Mouse (Mus musculus) lung, embryonic 16.5 days (tissue): Measurements from ENCODE around the gene Gm10719. TPM values are rescaled to one million over a fixed set of nuclear protein-coding genes. Genes with fewer than 3 reads are reported as not detected.
"Not testable (repeated sequence)": the region's sequence is repeated elsewhere in the genome, so short reads cannot be mapped to it uniquely, and the experiment has no call there.

Experiments used
- ATAC-seq: fragments of 200-750 bp; cut with Nextera tagmentation; 2 replicates; pipeline ENCODE4 v1.8.0; 2017; ENCODE audit warnings: low read depth, mild to moderate bottlenecking, moderate library complexity
- H3K27ac ChIP-seq: fragments of 300-500 bp; sonication (generic); 2 replicates; pipeline ENCODE4 v1.5.1; 2014; ENCODE audit warnings: mild to moderate bottlenecking, control low read depth, low read length
- H3K27me3 ChIP-seq: fragments of 300-500 bp; sonication (generic); 2 replicates; pipeline ENCODE4 v1.6.1; 2014; ENCODE audit warnings: low read depth, low read length, mixed read lengths; ENCODE audit not compliant: control insufficient read depth, insufficient read depth
- H3K36me3 ChIP-seq: fragments of 300-500 bp; sonication (generic); 2 replicates; pipeline ENCODE4 v1.6.1; 2014; ENCODE audit warnings: low read length; ENCODE audit not compliant: control insufficient read depth, insufficient read depth
- H3K4me1 ChIP-seq: fragments of 300-500 bp; sonication (generic); replicated peaks from 2 replicates; pipeline ENCODE4 v1.6.1; 2014; ENCODE audit warnings: low read length, mixed read lengths; ENCODE audit not compliant: control insufficient read depth, insufficient read depth
- H3K4me2 ChIP-seq: fragments of 300-500 bp; sonication (generic); 2 replicates; pipeline ENCODE4 v1.6.1; 2014; ENCODE audit warnings: low read depth, low read length, control low read depth
- H3K4me3 ChIP-seq: fragments of 300-500 bp; sonication (generic); 2 replicates; pipeline ENCODE4 v1.5.1; 2014; ENCODE audit warnings: mild to moderate bottlenecking, low read length, control low read depth
- H3K9ac ChIP-seq: fragments of 300-500 bp; sonication (generic); 2 replicates; pipeline ENCODE4 v1.6.1; 2014; ENCODE audit warnings: low read length, control low read depth
- H3K9me3 ChIP-seq: fragments of 300-500 bp; sonication (generic); 2 replicates; pipeline ENCODE4 v1.6.1; 2016; ENCODE audit warnings: low read length; ENCODE audit not compliant: control insufficient read depth
- WGBS: fragments of 180-500 bp; shearing (Covaris S2); extraction: QIAGEN DNeasy Blood & Tissue Kit; methylation state at CpG from one replicate; pipeline ENCODE4 v1.1.7; 2014; 5-methylcytosine and 5-hydroxymethylcytosine counted together
- polyA plus RNA-seq: library from polyadenylated mRNA; unstranded; fragments of >200 nt; fragmentation: Nextera tagmentation; extraction: Ambion mirVana; gene quantifications from 2 replicates; pipeline ENCODE4 v1.2.1, GENCODE M21; 2015

Gene Gm10719
- not detected in 2 replicates for polyA plus RNA-seq

DNA sequence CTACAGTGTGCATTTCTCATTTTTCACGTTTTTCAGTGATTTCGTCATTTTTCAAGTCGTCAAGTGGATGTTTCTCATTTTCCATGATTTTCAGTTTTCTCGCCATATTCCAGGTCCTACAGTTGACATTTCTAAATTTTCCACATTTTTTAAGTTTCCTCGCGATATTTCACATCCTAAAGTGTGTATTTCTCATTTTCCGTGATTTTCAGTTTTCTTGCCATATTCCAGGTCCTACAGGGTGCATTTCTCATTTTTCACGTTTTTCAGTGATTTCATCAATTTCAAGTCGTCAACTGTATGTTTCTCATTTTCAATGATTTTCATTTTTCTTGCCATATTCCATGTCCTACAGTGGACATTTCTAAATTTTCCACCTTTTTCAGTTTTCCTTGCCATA is at the start of gene Gm10719:
Gm10719 (plus strand) TSS at position 301 of the 400 bp plus-strand sequence.
- not testable (repeated sequence) for H3K27me3 ChIP-seq, ATAC-seq, H3K27ac ChIP-seq, H3K36me3 ChIP-seq, H3K4me1 ChIP-seq, H3K9me3 ChIP-seq, H3K9ac ChIP-seq, H3K4me2 ChIP-seq, H3K4me3 ChIP-seq
- WGBS = no CpG with 5 or more reads among the region's 9 CpGs

DNA sequence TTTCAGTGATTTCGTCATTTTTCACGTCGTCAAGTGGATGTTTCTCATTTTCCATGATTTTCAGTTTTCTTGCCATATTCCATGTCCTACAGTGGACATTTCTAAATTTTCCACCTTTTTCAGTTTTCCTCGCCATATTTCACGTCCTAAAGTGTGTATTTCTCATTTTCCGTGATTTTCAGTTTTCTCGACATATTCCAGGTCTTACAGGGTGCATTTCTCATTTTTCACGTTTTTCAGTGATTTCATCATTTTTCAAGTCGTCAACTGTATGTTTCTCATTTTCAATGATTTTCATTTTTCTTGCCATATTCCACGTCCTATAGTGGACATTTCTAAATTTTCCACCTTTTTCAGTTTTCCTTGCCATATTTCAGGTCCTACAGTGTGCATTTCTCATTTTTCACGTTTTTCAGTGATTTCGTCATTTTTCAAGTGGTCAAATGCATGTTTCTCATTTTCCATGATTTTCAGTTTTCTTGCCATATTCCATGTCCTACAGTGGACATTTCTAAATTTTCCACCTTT is 16.7 kb upstream of the Gm10719 start, which contains the start of gene Gm10722:
Gm10722 (plus strand) TSS at position 478 of the 528 bp plus-strand sequence.
- H3K4me3 ChIP-seq, H3K9me3 ChIP-seq, H3K27ac ChIP-seq, H3K36me3 ChIP-seq, H3K4me1 ChIP-seq, H3K27me3 ChIP-seq, H3K9ac ChIP-seq, H3K4me2 ChIP-seq, ATAC-seq: not testable (repeated sequence)
- 65% methylated on average over 12 of the region's 12 CpGs for WGBS

DNA sequence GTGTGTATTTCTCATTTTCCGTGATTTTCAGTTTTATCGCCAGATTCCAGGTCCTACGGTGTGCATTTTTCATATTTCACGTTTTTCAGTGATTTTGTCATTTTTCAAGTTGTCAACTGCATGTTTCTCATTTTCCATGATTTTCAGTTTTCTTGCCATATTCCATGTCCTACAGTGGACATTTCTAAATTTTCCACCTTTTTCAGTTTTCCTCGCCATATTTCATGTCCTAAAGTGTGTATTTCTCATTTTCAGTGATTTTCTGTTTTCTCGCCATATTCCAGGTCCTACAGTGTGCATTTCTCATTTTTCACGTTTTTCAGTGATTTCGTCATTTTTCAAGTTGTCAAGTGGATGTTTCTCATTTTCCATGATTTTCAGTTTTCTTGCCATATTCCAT is 16.2 kb upstream of the Gm10719 start:
- H3K4me2 ChIP-seq, ATAC-seq, H3K9ac ChIP-seq, H3K27me3 ChIP-seq, H3K27ac ChIP-seq, H3K9me3 ChIP-seq, H3K4me1 ChIP-seq, H3K36me3 ChIP-seq, H3K4me3 ChIP-seq: not testable (repeated sequence)
- WGBS = 66% methylated on average over 8 of the region's 8 CpGs

DNA sequence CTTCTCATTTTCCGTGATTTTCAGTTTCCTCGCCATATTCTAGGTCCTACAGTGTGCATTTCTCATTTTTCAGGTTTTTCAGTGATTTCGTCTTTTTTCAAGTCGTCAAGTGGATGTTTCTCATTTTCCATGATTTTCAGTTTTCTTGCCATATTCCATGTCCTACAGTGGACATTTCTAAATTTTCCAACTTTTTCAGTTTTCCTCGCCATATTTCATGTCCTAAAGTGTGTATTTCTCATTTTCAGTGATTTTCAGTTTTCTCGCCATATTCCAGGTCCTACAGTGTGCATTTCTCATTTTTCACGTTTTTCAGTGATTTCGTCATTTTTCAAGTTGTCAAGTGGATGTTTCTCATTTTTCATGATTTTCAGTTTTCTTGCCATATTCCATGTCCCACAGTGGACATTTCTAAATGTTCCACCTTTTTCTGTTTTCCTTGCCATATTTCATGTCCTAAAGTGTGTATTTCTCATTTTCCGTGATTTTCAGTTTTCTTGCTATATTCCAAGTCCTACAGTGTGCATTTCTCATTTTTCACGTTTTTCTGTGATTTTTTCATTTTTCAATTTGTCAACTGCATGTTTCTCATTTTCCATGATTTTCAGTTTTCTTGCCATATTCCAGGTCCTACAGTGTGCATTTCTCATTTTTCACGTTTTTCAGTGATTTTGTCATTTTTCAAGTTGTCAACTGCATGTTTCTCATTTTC is 15.1 kb upstream of the Gm10719 start:
- H3K4me1 ChIP-seq, H3K9me3 ChIP-seq: not testable (repeated sequence)
- 53% methylated on average over 8 of the region's 11 CpGs for WGBS

DNA sequence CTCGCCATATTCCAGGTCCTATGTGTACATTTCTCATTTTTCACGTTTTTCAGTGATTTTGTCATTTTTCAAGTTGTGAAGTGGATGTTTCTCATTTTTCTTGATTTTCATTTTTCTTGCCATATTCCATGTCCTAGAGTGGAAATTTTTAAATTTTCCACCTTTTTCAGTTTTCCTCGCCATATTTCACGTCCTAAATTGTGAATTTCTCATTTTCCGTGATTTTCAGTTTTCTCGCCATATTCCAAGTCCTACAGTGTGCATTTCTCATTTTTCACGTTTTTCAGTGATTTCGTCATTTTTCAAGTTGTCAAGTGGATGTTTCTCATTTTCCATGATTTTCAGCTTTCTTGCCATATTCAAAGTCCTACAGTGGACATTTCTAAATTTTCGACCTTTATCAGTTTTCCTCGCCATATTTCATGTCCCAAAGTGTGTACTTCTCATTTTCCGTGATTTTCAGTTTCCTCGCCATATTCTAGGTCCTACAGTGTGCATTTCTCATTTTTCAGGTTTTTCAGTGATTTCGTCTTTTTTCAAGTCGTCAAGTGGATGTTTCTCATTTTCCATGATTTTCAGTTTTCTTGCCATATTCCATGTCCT is 14.3 kb upstream of the Gm10719 start, which contains the start of gene Gm11168:
Gm11168 (plus strand) TSS at position 553 of the 603 bp plus-strand sequence.
- H3K9ac ChIP-seq = not testable (repeated sequence)
- WGBS = 62% methylated on average over 6 of the region's 14 CpGs

More for the DNA sequence above, 15.1 kb upstream of the Gm10719 start:
- not testable (repeated sequence) for H3K4me2 ChIP-seq, H3K36me3 ChIP-seq, H3K27me3 ChIP-seq, H3K27ac ChIP-seq, H3K9ac ChIP-seq, H3K4me3 ChIP-seq
- ATAC-seq = peak; percentile 84

DNA sequence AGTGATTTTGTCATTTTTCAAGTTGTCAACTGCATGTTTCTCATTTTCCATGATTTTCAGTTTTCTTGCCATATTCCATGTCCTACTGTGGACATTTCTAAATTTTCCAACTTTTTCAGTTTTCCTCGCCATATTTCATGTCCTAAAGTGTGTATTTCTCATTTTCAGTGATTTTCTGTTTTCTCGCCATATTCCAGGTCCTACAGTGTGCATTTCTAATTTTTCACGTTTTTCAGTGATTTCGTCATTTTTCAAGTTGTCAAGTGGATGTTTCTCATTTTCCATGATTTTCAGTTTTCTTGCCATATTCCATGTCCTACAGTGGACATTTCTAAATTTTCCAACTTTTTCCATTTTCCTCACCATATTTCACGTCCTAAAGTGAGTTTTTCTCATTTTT is 11.0 kb upstream of the Gm10719 start:
- H3K36me3 ChIP-seq, H3K27ac ChIP-seq, H3K4me3 ChIP-seq, H3K9ac ChIP-seq, ATAC-seq, H3K4me2 ChIP-seq, H3K4me1 ChIP-seq, H3K27me3 ChIP-seq, H3K9me3 ChIP-seq: not testable (repeated sequence)
- 79% methylated on average over 1 of the region's 5 CpGs for WGBS

More for the DNA sequence above, 14.3 kb upstream of the Gm10719 start, which contains the start of gene Gm11168:
- H3K36me3 ChIP-seq, H3K4me1 ChIP-seq, H3K27me3 ChIP-seq, H3K9me3 ChIP-seq, H3K4me3 ChIP-seq, ATAC-seq, H3K4me2 ChIP-seq, H3K27ac ChIP-seq: not testable (repeated sequence)

DNA sequence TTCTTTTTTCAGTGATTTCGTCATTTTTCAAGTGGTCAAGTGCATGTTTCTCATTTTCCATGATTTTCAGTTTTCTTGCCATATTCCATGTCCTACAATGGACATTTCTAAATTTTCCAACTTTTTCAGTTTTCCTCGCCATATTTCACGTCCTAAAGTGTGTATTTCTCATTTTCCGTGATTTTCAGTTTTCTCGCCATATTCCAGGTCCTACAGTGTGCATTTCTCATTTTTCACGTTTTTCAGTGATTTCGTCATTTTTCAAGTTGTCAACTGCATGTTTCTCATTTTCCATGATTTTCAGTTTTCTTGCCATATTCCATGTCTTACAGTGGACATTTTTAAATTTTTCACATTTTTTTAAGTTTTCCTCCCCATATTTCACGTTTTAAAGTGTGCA is 10.6 kb upstream of the Gm10719 start:
- not testable (repeated sequence) for H3K4me2 ChIP-seq, H3K27ac ChIP-seq, H3K27me3 ChIP-seq, H3K9ac ChIP-seq, H3K9me3 ChIP-seq, H3K36me3 ChIP-seq, H3K4me3 ChIP-seq, H3K4me1 ChIP-seq
- ATAC-seq = peak; percentile 56
- WGBS = 67% methylated on average over 7 of the region's 8 CpGs

DNA sequence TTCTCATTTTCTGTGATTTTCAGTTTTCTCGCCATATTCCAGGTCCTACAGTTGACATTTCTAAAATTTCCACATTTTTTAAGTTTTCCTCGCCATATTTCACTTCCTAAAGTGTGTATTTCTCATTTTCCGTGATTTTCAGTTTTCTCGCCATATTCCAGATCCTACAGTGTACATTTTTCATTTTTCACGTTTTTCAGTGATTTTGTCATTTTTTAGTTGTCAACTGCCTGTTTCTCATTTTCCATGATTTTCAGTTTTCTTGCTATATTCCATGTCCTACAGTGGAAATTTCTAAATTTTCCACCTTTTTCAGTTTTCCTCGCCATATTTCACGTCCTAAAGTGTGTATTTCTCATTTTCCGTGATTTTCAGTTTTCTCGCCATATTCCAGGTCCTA is 9.9 kb upstream of the Gm10719 start:
- not testable (repeated sequence) for H3K27me3 ChIP-seq, H3K9ac ChIP-seq, H3K27ac ChIP-seq, ATAC-seq, H3K9me3 ChIP-seq, H3K36me3 ChIP-seq, H3K4me2 ChIP-seq, H3K4me3 ChIP-seq, H3K4me1 ChIP-seq
- WGBS = 66% methylated on average over 6 of the region's 9 CpGs

DNA sequence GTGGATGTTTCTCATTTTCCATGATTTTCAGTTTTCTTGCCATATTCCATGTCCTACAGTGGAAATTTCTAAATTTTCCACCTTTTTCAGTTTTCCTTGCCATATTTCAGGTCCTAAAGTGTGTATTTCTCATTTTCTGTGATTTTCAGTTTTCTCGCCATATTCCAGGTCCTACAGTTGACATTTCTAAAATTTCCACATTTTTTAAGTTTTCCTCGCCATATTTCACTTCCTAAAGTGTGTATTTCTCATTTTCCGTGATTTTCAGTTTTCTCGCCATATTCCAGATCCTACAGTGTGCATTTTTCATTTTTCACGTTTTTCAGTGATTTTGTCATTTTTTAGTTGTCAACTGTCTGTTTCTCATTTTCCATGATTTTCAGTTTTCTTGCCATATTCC is 7.9 kb upstream of the Gm10719 start:
- not testable (repeated sequence) for H3K9ac ChIP-seq, H3K27me3 ChIP-seq, H3K27ac ChIP-seq, H3K36me3 ChIP-seq, H3K9me3 ChIP-seq, H3K4me3 ChIP-seq, H3K4me2 ChIP-seq, H3K4me1 ChIP-seq
- ATAC-seq = peak; percentile 51
- WGBS = no CpG with 5 or more reads among the region's 5 CpGs
